Mouse (Mus musculus) megakaryocyte, embryonic 14.5 days (primary cell): ENCODE measurements around the gene Accsl. TPM values are rescaled to one million over a fixed set of nuclear protein-coding genes. Genes with fewer than 3 reads are reported as not detected.

ENCODE experiments used
- H3K27me3 ChIP-seq: replicated peaks from 2 replicates; pipeline ENCODE3; 2012; ENCODE audit warnings: inconsistent platforms
- H3K36me3 ChIP-seq: replicated peaks from 2 replicates; pipeline ENCODE3; 2012; ENCODE audit warnings: low read length, inconsistent platforms, mixed read lengths
- H3K4me1 ChIP-seq: 2 replicates; pipeline ENCODE4 v1.6.1; 2012; ENCODE audit warnings: inconsistent platforms
- H3K4me3 ChIP-seq: replicated peaks from 2 replicates; pipeline ENCODE3; 2012; ENCODE audit warnings: moderate library complexity, mild to moderate bottlenecking, inconsistent platforms
- H3K9me3 ChIP-seq: 2 replicates; pipeline ENCODE4 v1.6.1; 2012; ENCODE audit warnings: inconsistent platforms
- FLI1 ChIP-seq: IDR thresholded peaks from 2 replicates; pipeline ENCODE4 v1.6.1; 2012; ENCODE audit warnings: low read length, inconsistent platforms, mixed read lengths
- GATA1 ChIP-seq: IDR thresholded peaks from 3 replicates; pipeline ENCODE4 v1.6.1; 2012; ENCODE audit warnings: mixed read lengths, low read length, inconsistent platforms, borderline replicate concordance
- polyA plus RNA-seq: library from polyadenylated mRNA; stranded (reverse); fragments of >175 nt; gene quantifications from 2 replicates; pipeline ENCODE4 v1.2.3, GENCODE M21; 2012; ENCODE audit warnings: low replicate concordance; ENCODE audit not compliant: insufficient read depth

Gene Accsl
- polyA plus RNA-seq: not detected in 2 replicates

- H3K4me1 ChIP-seq: peaks cover 22% of the 10 kb centered on the region
- H3K4me3 ChIP-seq: no peak within 1 kb of the TSS
- no peaks in the 10 kb centered on the region for H3K36me3 ChIP-seq
- peaks cover 4% of the 10 kb centered on the region; the same call in 1 of the 2 replicates for H3K9me3 ChIP-seq
- H3K27me3 ChIP-seq: peaks cover 69% of the 10 kb centered on the region
- TF ChIP-seq GATA1 (no peak), FLI1 (no peak)
These were observed at the start of gene Accsl for GRCm38 (mm10) chr2:93869107-93869600. Accsl (minus strand) TSS chr2:93869157.

GRCm38 (mm10) chr2:93913552-93913951 lies 44.6 kb upstream of the Accsl start:
- H3K36me3 ChIP-seq: no peaks in the 10 kb centered on the region
- peaks cover 12% of the 10 kb centered on the region for H3K9me3 ChIP-seq
- H3K4me1 ChIP-seq: peaks cover 30% of the 10 kb centered on the region
- no peak for TF ChIP-seq GATA1
- TF ChIP-seq FLI1: no peak
- H3K27me3 ChIP-seq: peaks cover 81% of the 10 kb centered on the region
- no peak overlapping the region for H3K4me3 ChIP-seq

GRCm38 (mm10) chr2:93911942-93912341 lies 43.0 kb upstream of the Accsl start:
- peaks cover 44% of the 10 kb centered on the region for H3K4me1 ChIP-seq
- peaks cover 4% of the 10 kb centered on the region; the same call in 1 of the 2 replicates for H3K9me3 ChIP-seq
- peaks cover 82% of the 10 kb centered on the region for H3K27me3 ChIP-seq
- H3K36me3 ChIP-seq: no peaks in the 10 kb centered on the region
- TF ChIP-seq GATA1 (no peak), FLI1 (no peak)
- no peak overlapping the region for H3K4me3 ChIP-seq

GRCm38 (mm10) chr2:93909716-93910115 lies 40.8 kb upstream of the Accsl start:
- H3K27me3 ChIP-seq: peaks cover 81% of the 10 kb centered on the region
- H3K4me3 ChIP-seq: no peak overlapping the region
- TF ChIP-seq FLI1 (no peak), GATA1 (no peak)

GRCm38 (mm10) chr2:93907519-93908294 lies 38.8 kb upstream of the Accsl start:
- no peak overlapping the region for H3K4me3 ChIP-seq
- H3K9me3 ChIP-seq: no peaks in the 10 kb centered on the region
- TF ChIP-seq GATA1 (no peak), FLI1 (no peak)
- peaks cover 67% of the 10 kb centered on the region for H3K4me1 ChIP-seq
- peaks cover 88% of the 10 kb centered on the region for H3K27me3 ChIP-seq
- H3K36me3 ChIP-seq: no peaks in the 10 kb centered on the region

More at GRCm38 (mm10) chr2:93909716-93910115, 40.8 kb upstream of the Accsl start:
- H3K9me3 ChIP-seq: 0 out of 2 replicates have a peak, but pooled peaks cover 4% of the 10 kb centered on the region
- peaks cover 52% of the 10 kb centered on the region for H3K4me1 ChIP-seq
- no peaks in the 10 kb centered on the region for H3K36me3 ChIP-seq

GRCm38 (mm10) chr2:93906316-93906715 lies 37.4 kb upstream of the Accsl start:
- H3K36me3 ChIP-seq: no peaks in the 10 kb centered on the region

GRCm38 (mm10) chr2:93903415-93903814 lies 34.5 kb upstream of the Accsl start:
- peak overlapping the region; percentile 42 for H3K4me3 ChIP-seq

More at GRCm38 (mm10) chr2:93906316-93906715, 37.4 kb upstream of the Accsl start:
- Histone ChIP-seq H3K27me3 (peaks cover 86% of the 10 kb centered on the region), H3K9me3 (no peaks in the 10 kb centered on the region), H3K4me3 (no peak overlapping the region), H3K4me1 (peaks cover 71% of the 10 kb centered on the region)
- TF ChIP-seq FLI1 (no peak), GATA1 (no peak)

GRCm38 (mm10) chr2:93902680-93903305 lies 33.8 kb upstream of the Accsl start:
- H3K4me1 ChIP-seq: peaks cover 57% of the 10 kb centered on the region

More at GRCm38 (mm10) chr2:93903415-93903814, 34.5 kb upstream of the Accsl start:
- TF ChIP-seq GATA1 (no peak), FLI1 (no peak)
- H3K9me3 ChIP-seq: peaks cover 5% of the 10 kb centered on the region; the same call in 1 of the 2 replicates
- H3K36me3 ChIP-seq: no peaks in the 10 kb centered on the region
- peaks cover 58% of the 10 kb centered on the region for H3K4me1 ChIP-seq
- peaks cover 77% of the 10 kb centered on the region for H3K27me3 ChIP-seq

GRCm38 (mm10) chr2:93899397-93900380 lies 30.7 kb upstream of the Accsl start:
- TF ChIP-seq GATA1 (no peak), FLI1 (no peak)

More at GRCm38 (mm10) chr2:93902680-93903305, 33.8 kb upstream of the Accsl start:
- Histone ChIP-seq H3K27me3 (peaks cover 71% of the 10 kb centered on the region), H3K36me3 (no peaks in the 10 kb centered on the region), H3K4me3 (no peak overlapping the region), H3K9me3 (peaks cover 5% of the 10 kb centered on the region; the same call in 1 of the 2 replicates)
- TF ChIP-seq GATA1 (no peak), FLI1 (no peak)

More at GRCm38 (mm10) chr2:93899397-93900380, 30.7 kb upstream of the Accsl start:
- Histone ChIP-seq H3K4me1 (peaks cover 49% of the 10 kb centered on the region), H3K9me3 (peaks cover 5% of the 10 kb centered on the region; the same call in 1 of the 2 replicates), H3K4me3 (no peak overlapping the region), H3K27me3 (peaks cover 46% of the 10 kb centered on the region), H3K36me3 (no peaks in the 10 kb centered on the region)
